Mouse (Mus musculus) mouse embryonic stem cell (cell line): ENCODE data around the gene Vwa7.
"Not testable (repeated sequence)": the region's sequence is repeated elsewhere in the genome, so short reads cannot be mapped to it uniquely, and the experiment has no call there.

Source experiments
- in situ Hi-C, 2 experiments: fragments of 300-500 bp; cut with MboI; formaldehyde crosslinking; loops; 1 replicate in 1 of 2; 3 replicates in 1 of 2; pipeline ENCODE4 v1.14.3; 2019 to 2020; ENCODE audit warnings: low sequenced_read_pairs in 2 of 2, low pct_unique_long_range_greater_than_20kb in 1 of 2, mixed read lengths in 1 of 2; ENCODE audit not compliant: unreplicated experiment in 1 of 2

The Vwa7 gene

DNA sequence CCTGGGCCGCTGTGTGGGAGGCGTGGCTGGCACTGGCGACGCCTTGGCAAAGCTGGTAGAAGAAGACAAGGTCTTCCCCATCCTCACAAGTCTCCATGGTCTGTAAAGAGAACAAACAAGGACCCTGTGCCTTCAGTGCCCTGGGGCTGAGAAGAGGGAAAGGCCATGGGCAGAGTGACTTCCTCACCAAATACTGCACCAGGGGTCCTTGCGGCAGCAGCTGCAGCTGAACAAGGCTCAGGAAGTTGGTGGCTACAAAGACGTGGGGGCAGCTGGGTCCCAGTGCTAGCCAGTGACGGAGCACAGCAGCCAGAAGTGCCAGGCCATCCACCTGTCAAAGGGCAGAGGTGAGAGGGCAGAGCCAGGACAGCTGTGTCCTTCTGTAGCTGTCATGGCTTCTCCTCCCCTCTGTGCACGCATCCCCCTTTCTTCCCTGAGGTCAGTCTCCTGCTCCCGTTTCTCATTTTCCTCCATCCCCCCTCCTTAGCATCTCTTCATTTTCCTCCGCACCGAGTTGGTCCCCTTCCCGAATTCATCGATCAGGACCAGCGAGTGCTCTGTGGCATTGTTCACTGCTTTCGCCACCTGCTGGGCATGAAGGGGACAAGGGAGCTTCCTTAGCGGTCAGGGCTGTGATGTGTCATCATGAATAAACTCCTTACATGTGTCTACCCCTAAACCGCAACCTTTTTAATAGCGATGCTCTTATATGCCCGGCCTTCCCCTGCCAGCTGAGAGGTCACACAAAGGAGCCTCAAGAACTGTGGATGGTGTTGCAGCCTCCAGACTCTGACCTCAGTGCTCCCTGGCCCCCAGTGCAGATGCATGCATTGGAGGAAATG lies 13.5 kb downstream of the Vwa7 start:
- in situ Hi-C loops: no loop called here

DNA sequence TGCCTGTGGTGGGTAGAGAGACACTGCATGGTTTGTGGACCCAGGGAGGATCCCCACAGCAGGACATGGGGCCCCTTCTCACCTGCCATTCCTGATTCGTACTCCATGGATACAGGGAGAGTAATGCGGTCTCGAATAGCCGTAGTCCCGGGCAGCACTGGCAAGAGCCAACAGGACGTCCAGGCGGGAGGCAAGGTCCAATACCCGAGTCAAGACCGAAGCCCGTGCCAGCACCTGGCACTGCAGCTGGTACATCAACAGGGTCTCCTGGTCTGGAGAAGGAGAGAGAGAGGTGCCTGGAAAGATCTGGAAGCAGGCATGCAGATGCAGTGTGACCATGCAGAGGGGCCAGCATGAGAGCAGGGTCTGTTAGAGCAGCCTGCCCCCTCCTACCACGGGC lies 14.9 kb downstream of the Vwa7 start:
- in situ Hi-C loops: no loop called here

DNA sequence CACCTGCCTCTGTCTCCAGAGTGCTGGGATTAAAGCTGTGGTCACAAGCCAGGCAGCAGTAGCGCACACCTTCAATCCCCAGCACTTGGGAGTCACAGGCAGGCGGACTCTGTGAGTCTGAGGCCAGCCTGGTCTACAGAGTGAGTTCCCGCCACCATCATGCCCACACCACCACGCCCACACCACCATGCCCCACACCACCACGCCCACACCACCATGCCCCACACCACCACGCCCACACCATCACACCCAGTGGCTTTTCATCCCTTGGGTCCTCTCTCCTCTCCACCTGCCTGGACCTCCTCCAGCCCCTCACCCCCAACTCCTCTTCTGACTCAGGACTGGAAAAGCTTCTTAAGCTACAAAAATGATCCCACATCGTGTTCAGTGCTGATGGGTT lies 15.5 kb downstream of the Vwa7 start:
- in situ Hi-C loops: no loop called here

DNA sequence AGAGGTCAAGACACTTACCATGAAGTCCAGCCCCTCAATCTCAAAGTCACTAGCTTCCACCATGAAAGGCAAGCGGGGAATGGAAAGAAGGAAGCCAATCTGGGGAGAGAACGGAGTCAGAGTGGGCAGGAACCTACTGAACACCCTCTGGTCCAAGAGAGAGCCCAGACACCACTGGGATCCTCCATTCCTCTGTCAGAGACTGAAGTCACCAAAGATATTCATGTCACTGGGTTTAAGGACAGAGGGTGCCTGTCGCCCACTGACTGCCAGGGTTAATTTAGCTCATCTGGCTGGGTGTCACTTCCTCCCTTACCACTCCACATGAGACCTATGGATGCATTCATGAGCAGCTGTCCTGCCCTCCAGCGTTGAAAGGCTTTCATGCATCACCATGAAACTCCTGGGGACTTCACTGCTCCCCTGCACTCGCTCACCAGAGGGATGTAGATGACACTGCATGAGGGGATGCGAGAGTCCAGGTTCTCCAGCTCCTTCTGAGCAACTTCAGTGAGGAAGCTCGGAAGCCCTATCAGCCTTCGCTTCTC lies 16.0 kb downstream of the Vwa7 start:
- in situ Hi-C loops: no loop called here

DNA sequence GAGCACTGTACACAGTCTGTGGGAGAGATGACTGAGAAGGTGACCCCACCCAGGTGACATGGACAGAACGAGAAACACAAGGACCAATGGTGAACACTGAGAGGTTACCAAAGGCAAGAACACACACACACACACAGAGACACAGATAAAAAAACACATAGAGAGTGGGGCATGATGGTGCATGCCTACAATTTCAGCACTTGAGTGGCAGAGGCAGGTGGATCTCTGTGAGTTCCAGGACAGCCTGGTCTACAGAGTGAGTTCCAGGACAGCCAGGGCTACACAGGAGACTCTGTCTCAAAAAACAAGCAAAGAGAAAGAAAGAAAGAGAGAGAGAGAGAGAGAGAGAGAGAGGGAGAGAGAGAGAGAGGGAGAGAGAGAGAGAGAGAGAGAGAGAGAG lies 17.3 kb downstream of the Vwa7 start:
- in situ Hi-C loops: not testable (repeated sequence)

DNA sequence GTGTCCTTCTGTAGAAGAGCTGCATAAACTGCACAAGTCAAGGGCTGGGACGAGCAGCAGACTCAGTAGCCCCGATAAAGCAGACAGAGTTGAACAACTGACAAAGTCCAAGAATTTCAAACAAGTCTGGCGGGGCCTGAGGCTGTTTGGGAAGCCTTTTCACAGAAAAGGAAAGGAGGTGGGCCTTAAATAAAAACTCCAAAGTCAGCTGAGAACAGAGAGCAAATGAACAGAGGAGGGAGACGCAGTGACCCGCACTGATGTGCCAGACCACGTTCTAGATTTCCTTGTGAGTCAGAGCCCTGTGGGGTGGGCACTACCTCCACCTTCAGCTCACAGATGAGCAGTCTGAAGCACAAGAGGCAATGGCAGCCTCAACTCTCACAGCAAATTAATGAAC lies 18.5 kb downstream of the Vwa7 start:
- in situ Hi-C loops: no loop called here

DNA sequence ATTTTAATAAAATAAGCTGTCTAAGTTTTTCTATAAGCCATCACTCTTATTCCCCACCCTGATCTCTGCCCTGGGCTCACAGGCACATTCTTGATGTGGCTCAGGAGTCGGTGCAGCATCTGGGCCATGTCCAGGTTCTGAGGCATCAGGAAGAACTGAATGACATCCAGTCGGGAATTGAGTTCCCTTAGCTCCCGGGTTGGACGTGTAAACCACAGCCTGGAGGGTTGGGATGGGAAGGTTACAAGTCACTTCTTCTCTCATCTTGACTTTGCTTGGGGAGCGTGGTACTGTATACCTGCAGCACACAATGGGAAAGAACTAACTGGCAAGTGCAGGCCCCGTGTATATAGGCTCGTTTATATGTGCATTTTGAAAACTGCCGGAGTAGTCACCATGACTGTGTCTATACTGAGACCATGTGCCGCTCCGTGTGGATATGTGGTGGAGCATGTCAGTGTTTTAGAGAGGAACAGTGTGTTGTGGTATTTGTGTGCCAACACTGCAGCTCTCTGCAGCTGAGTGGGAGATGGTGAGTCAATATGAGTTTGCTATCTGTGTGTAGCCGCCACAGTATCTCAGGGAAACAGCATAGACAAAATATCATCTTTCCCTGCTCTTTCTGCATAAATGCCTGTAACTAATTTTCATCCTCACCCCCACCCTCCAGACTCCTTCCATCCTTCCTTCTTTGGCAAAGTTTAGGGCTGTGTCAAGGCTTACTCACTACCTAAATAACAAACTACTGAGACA lies 22.9 kb downstream of the Vwa7 start:
- in situ Hi-C loops: no loop called here

DNA sequence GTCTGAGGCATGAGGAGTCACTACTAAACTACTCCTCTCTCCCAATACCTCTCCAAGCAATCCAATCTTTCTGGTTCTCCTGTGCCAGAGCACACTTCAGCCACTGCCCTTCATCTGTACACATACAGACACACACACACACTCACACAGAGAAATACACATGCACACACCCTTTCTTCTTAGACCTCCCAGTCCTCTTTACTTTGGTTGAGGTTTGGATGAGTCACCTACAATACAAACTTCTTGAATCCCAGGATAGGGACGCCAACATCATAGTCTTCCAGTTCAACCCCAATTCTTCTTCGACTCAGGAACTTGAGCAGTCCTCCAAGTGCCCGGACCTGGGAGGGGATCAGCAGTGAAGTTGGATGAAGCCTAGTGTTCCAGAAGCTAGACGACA lies 27.4 kb downstream of the Vwa7 start:
- in situ Hi-C loops: no loop called here

DNA sequence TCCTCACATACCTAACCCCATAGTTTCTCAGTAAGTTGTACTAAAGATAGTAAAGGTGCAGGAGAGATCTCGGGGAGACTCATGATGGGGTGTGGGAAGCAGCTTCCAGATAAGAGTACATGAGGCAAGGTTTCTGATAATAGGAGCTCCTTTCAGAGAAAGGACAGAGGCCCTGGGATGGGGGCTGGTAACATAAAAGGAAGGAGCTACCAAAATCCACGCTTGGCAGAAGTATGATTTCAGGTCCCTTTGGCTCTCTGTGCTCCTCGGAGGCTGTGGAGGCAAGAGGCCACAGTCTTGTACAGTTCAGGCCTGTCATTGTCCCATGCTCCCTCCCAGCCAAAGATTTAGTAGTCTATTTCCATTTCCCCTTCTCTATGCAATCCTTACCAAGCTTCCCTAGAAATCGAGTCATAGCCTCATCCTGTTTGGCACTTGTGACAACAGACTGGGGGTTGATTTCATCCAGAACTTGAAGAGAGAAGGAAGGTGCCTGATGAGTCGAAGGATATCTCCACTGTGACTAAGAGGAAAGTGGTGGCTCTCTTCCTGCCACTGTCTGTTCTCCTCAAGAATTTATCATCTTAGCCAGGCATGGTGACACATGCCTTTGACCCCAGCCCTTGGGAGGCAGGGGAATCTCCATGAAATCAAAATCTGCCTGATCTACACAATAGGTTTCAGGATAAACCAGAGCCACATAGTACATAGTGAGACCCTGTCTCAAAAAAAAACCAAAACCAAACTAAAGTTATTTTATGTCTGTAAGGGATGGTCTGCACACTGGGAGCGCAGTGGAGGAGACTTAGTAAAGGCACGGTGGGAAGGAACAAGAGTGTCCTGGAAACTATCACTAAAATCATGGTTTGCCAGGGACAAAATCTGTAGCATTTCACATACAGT lies 28.8 kb downstream of the Vwa7 start:
- in situ Hi-C loops: no loop called here

DNA sequence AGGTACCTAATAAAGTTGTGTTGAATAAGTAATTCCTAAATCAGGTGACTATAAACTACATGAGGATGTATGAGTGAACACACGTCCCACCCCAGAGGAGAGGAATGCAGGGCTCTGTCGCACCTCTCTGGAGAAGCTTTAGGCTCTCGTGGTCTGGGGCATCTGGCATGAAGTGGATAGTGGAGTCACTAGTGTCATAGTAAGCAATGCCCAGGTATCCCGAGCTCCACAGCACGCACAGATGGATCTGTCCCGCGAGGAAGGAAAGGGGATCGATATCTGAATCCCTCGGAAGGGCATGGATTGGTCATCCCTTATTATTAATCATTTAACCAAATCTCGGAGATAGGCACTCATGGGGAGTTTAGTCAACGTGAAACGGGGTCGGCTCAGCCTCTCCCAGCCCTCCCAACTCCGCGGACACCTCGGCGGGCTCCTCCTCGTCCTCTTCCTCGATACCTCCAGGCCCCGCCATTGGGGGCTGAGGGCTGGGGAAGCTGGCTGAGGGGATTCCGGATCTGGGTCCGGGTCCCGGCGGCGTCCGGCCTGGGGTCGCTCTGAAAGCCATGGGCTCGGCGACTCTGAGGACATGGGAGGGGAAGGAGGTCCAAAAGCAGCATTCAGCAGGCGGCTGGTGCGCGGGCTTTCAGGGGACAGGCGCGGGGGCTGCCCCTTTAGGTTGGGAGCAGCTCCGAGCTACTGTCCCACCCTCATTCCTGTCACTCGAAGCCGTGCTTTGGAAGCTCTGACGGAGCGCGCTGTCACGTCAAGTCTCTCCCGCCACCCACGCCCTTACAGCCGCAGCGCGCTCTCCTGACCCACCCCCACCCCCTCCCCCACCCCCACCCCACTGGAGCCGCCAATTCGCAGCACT lies 29.7 kb downstream of the Vwa7 start:
- in situ Hi-C loops: no loop called here

DNA sequence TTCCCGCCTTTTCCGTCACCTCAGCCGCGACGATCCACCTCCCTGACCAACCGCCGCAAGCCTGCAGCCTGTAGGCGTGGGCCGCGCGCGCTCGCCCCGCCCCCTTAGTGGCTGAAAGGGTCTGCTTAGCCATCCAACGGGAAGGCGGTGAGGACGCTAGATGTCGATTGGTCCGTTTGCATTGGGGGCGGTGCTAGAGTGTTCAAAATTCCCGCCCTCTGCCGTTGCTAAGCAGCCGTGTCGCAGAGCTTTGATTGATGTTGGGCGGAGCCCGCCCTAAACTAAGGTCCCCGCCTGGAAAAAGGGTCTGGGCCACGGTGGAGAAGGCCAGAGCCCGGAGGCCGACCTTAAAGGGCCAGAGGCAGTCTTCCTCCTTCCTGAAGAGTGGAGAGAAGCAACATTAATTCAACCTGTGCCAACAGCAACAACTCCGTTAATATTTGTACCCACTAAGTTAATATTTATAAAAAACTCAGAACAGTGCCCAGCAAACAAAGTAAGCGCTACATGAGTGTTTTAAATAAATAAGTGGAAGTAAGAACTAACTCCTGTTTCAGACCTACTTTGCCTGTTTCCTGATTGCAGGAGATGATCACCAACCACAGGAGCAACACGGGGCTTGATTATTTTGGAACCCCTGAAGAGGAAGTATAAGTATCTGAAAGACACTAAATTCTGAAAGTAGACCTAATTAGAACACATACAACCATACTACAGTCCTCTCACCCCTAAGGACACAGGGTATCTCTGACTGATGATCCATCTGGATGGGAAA lies 30.5 kb downstream of the Vwa7 start, which contains the start of gene Msh5:
Msh5 (minus strand) TSS at position 65 of the 775 bp plus-strand sequence.
- in situ Hi-C loops: no loop called here

DNA sequence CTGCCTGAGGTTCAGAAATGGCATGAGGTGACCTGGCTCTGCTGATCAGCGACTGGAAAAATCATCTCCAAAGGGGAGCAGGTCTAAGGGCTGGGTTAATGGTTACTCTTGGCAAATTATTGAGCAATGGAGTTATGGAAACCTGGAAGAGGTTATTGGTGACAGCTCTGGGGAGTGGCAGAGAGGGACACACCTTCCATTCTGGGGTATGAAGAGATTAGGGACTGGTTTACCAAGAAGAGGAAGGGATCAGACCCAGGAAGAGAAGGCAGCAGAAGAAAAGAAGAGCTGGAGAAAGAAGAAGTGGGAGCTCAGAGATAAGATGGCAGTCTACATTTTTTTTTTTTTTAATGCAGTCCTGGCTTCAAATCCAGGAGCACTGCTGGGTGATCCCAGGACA lies 31.3 kb downstream of the Vwa7 start:
- in situ Hi-C loops: no loop called here

DNA sequence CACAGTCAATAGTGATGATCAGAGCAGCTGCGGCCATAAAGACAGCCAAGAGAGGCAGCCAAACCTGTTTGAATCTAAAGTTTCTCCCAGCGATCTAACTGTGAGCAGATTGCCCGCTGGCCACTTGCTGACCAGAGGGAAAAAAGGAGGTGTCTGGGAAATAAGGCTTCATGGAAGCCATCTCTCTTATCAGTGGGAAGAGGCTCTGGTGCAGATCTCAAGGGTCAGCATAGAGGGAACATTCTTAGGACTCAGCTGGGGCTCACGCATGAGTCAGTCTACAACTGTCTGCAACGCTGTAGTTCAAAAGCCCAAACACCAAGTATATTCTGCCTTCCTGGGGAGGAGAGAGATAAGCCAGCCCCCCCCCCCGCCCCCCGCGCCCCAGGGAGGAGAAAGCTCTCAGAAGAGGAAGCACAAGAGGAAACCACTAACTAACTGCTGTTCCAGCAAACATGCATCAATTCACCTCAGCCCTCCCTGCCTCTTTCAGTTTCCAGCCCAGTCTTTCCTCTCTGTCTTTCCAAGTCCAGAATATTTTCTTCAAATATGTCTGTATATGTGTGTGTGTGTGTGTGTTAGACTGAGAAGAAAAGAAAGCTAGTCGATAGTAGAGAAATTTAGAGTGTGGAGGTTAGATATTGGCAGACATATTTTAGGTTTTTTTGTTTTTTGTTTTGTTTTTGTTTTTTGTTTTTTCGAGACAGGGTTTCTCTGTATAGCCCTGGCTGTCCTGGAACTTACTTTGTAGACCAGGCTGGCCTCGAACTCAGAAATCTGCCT lies 32.0 kb downstream of the Vwa7 start:
- in situ Hi-C loops: no loop called here

DNA sequence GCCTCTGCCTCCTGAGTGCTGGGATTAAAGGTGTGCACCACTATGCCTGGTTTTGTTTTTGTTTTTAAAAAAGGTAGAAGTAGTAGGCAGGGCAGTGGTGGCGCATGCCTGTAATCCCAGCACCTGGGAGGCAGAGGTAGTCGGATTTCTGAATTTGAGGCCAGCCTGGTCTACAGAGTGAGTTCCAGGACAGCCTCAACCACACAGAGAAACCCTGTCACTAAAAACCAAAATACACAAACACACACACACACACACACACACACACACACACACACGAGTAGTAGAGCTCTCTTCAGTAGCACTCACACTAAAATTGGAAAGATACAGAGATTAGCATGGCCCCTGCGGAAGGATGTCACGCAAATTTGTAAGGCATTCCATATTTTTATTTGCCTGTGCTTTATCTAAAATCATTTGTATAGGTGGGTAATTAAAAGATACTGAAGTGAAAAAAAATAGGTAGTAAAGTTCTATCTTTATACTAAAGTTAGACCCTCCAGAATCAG lies 32.6 kb downstream of the Vwa7 start:
- in situ Hi-C loops: no loop called here

DNA sequence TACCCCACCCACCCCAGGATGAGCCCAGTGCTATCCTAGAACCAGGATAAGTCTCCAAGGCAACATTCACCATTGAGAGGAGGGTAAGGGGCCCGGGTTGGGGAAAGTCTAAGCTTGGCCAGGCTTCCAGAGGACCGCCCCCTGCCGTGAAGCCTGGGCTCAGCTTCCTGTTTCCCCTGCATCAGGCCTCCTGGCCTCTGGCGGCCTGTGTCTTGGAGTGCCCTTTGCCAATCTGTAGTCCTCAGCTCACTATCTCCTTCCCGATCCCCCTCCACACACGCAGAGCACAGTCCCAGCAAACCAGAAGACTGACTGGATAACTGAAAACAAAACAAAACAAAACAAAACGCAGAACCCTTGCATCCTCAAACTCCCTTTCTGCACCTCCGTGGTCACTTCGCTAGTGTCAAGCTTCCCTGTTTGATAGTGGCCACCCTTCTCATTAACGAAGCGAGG lies 33.2 kb downstream of the Vwa7 start, which contains the start of gene Clic1:
Clic1 (plus strand) TSS at position 406 of the 456 bp plus-strand sequence.
- in situ Hi-C loops: no loop called here

DNA sequence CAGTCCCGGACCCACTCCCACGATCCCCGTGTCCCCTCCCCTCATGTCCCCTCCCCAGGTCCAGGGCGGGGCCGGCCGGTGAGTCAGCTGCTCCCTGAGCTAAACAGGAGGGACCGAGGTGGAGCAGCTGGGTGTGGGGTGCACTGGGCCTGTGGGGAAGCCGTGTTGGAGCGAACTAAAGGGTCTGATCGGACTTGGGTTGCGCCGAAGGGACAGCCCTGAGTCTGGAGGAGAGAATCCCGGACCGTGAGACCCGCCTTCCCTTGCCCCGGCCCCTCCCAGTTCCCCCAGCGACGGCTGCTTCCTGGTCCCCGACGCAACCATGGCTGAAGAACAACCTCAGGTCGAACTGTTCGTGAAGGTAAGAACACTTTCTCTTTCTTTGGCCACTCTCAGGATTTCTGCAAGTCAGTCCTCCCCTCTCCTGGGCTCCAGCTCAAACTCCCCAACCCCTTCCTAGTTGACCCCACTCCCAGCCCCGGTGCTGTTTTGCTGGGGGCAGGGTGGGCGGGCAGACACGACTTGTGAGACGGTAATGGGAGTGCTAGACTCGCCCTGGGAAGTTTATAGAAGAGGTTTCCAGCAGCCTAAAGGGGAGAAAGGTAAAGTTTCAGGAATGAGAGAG lies 33.9 kb downstream of the Vwa7 start:
- in situ Hi-C loops: no loop called here
